20 mouse cellular contexts compared by ENCODE assay signal in the genomic region with DNA sequence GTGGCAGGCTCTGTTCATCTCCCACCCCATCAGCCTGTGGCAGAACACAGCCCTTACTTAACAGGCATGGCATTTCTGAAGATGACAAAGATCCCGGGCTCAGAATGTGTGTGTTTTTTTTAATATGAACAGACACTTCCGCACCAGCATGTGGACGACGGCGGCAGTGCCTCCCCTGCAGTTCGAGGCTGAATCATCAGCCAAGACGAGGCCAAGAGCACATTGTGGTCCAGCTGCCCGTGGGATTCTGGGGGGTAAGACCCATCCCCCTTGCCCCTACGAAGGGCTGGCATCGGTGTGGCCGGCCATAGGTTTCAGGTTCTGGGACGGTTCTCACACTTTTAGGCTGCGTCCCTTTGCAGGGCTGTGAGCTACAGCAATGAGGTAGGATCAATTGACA. TPM values are rescaled to one million over a fixed set of nuclear protein-coding genes. Genes with fewer than 3 reads are reported as not detected.
A peak's percentile ranks its signal among the peaks of the same experiment; 100 is the strongest.
DNase-seq lines count a peak whose midpoint lies in the region; ATAC-seq and TF ChIP-seq lines count a peak whose summit lies in the region.
"Had no signal": no experiment of that assay in that cellular context is flagged by ENCODE, and none has a peak within 500 bp of the region (broad histone marks: within the 10 kb centered on the region; RNA-seq: fewer than 3 reads in every experiment).

No protein-coding gene starts in this region.

- H3K27me3 ChIP-seq in neural tube, embryonic 14.5 days (ENCODE audit: control insufficient read depth, insufficient read depth, low read length), result 0 out of 2 replicates have a peak, but pooled peaks cover 4% of the 10 kb centered on the region
- H3K27me3 ChIP-seq: stomach, embryonic 15.5 days had no signal

- peak overlapping the region; percentile 28; the same call in 1 of the 2 replicates for H3K9ac ChIP-seq in neural tube, embryonic 14.5 days (replicated peaks; ENCODE audit: low read depth, low read length)
- H3K9ac ChIP-seq: embryonic facial prominence, embryonic 15.5 days; limb, embryonic 12.5 days; liver, embryonic 12.5 days; neural tube, embryonic 13.5 days; stomach, embryonic 15.5 days had no signal

- 61% methylated on average over 13 of the region's 13 CpGs for WGBS in neural tube, embryonic 14.5 days

- peaks cover 11% of the 10 kb centered on the region for H3K4me1 ChIP-seq in neural tube, embryonic 14.5 days (ENCODE audit: control insufficient read depth, insufficient read depth, low read length)
- H3K4me1 ChIP-seq: liver, embryonic 12.5 days; stomach, embryonic 15.5 days had no signal

- no peak overlapping the region for H3K4me2 ChIP-seq in neural tube, embryonic 14.5 days (ENCODE audit: low read depth, low read length)
- H3K4me2 ChIP-seq: embryonic facial prominence, embryonic 15.5 days; limb, embryonic 12.5 days; liver, embryonic 12.5 days; neural tube, embryonic 13.5 days; stomach, embryonic 15.5 days had no signal

- no peak overlapping the region for H3K4me3 ChIP-seq in layer of hippocampus, adult 2 months
- no peak overlapping the region for H3K4me3 ChIP-seq in neural tube, embryonic 14.5 days (ENCODE audit: low read depth, low read length)
- H3K4me3 ChIP-seq: embryonic facial prominence, embryonic 15.5 days; limb, embryonic 12.5 days; liver, embryonic 12.5 days; megakaryocyte, embryonic 14.5 days; neural tube, embryonic 13.5 days; stomach, embryonic 15.5 days had no signal

- TF ChIP-seq CTCF in layer of hippocampus, adult 2 months (conservative IDR thresholded peaks at IDR 0.05), result no peak

- H3K27ac ChIP-seq in layer of hippocampus, adult 2 months, result peak overlapping the region; percentile 71
- H3K27ac ChIP-seq in neural tube, embryonic 14.5 days (ENCODE audit: low read depth, low read length), result no peak overlapping the region
- H3K27ac ChIP-seq: embryonic facial prominence, embryonic 15.5 days; kidney, postnatal 0 days; limb, embryonic 12.5 days; liver, embryonic 12.5 days; neural tube, embryonic 13.5 days; stomach, embryonic 15.5 days had no signal

- no peaks in the 10 kb centered on the region for H3K36me3 ChIP-seq in neural tube, embryonic 14.5 days (ENCODE audit: control insufficient read depth, insufficient read depth, low read length)
- H3K36me3 ChIP-seq: embryonic facial prominence, embryonic 15.5 days; limb, embryonic 12.5 days; liver, embryonic 12.5 days; neural tube, embryonic 13.5 days; stomach, embryonic 15.5 days had no signal

- no peaks in the 10 kb centered on the region for H3K9me3 ChIP-seq in neural tube, embryonic 14.5 days (ENCODE audit: control insufficient read depth, low read length)
- H3K9me3 ChIP-seq: embryonic facial prominence, embryonic 15.5 days; limb, embryonic 12.5 days; liver, embryonic 12.5 days; megakaryocyte, embryonic 14.5 days; neural tube, embryonic 13.5 days; stomach, embryonic 15.5 days had no signal

- peak; percentile 52 to 65 for DNase-seq in cerebellum, postnatal 25 days
- DNase-seq in cerebellum, postnatal 4 days (ENCODE audit: low spot score in 2 of 2), result no peak
- DNase-seq in layer of hippocampus, adult 2 months (ENCODE audit: low spot score in 2 of 2), result peak in 1 of 2 experiments; percentile 54
- no peak for DNase-seq in layer of hippocampus, adult 9-10 months (ENCODE audit: low spot score)
- DNase-seq in neural tube, embryonic 10.5 days (ENCODE audit: extremely low spot score, low spot score), result no peak
- no peak for DNase-seq in urinary bladder, postnatal 36 days (ENCODE audit: low spot score in 2 of 2)
- DNase-seq: adrenal gland, adult 2 months; heart, postnatal 4 days; kidney, adult 18-20 months; lung, adult 2 months; right cerebral cortex, postnatal 25 days; thymus, adult 2 months had no signal

- no peak for ATAC-seq in neural tube, embryonic 14.5 days (ENCODE audit: low read depth)
- ATAC-seq: liver, embryonic 12.5 days had no signal

RNA-seq across cellular contexts. Expression of gene Plch2, which starts 21.8 kb away (rescaled TPM):
- 10 to 100 TPM; 91.1 to 92.0 TPM for total RNA-seq in layer of hippocampus, adult 2 months (2021)
- 10.7 and 16.0 TPM in 2 replicates for polyA plus RNA-seq in neural tube, embryonic 14.5 days (2014; fragmentation: Nextera tagmentation; extraction: Ambion mirVana)
- total RNA-seq: heart, postnatal 4 days had no signal

RNA-seq across cellular contexts. Expression of gene Pex10, which starts 32.0 kb away (rescaled TPM):
- total RNA-seq in layer of hippocampus, adult 2 months (2021), result 10 to 100 TPM; 23.1 to 24.2 TPM
- 6.6 and 8.6 TPM in 2 replicates for polyA plus RNA-seq in neural tube, embryonic 14.5 days (2014; fragmentation: Nextera tagmentation; extraction: Ambion mirVana)

RNA-seq across cellular contexts. Expression of gene Rer1, which starts 51.4 kb away (rescaled TPM):
- total RNA-seq in layer of hippocampus, adult 2 months (2021), result 10 to 100 TPM; 60.6 to 63.0 TPM
- 132 and 137 TPM in 2 replicates for polyA plus RNA-seq in neural tube, embryonic 14.5 days (2014; fragmentation: Nextera tagmentation; extraction: Ambion mirVana)

RNA-seq across cellular contexts. Expression of gene Morn1, which starts 51.6 kb away (rescaled TPM):
- total RNA-seq in layer of hippocampus, adult 2 months (2021), result 10 to 100 TPM; 11.8 to 14.0 TPM
- polyA plus RNA-seq in neural tube, embryonic 14.5 days (2014; fragmentation: Nextera tagmentation; extraction: Ambion mirVana), result 6.3 and 6.8 TPM in 2 replicates

Comparison
In these comparisons a context has a peak if more than half of its experiments do, and no peak if none do; other contexts are left out.
1. DNase-seq: peak in cerebellum, postnatal 25 days (2 of 2); none in cerebellum, postnatal 4 days (0 of 2), layer of hippocampus, adult 9-10 months (single experiment), neural tube, embryonic 10.5 days (single experiment) and urinary bladder, postnatal 36 days (0 of 2).